Mouse (Mus musculus): ENCODE measurements around the gene Ptpn7. TPM values are rescaled to one million over a fixed set of nuclear protein-coding genes. Genes with fewer than 3 reads are reported as not detected.

Gene Ptpn7
- polyA plus RNA-seq, 1 experiment from 2014 or later, result 25.1 TPM

GRCm38 (mm10) chr1:135156300-135156699 is 23.8 kb downstream of the Ptpn7 start:
- WGBS (ENCODE audit: missing documents), result 85% methylated on average over 6 of the region's 6 CpGs
- H3K36me3 ChIP-seq (ENCODE audit: inconsistent target), result peaks cover 34% of the 10 kb centered on the region
- H3K4me3 ChIP-seq (ENCODE audit: inconsistent target), result no peak overlapping the region
- H3K27ac ChIP-seq, result no peak overlapping the region
- H3K79me2 ChIP-seq (ENCODE audit: inconsistent target), result peaks cover 35% of the 10 kb centered on the region

- Histone ChIP-seq H3K27ac (no peak overlapping the region), H3K4me3 (ENCODE audit: inconsistent target) (no peak overlapping the region)
- WGBS (ENCODE audit: missing documents), result 94% methylated on average over 5 of the region's 5 CpGs
Measured at GRCm38 (mm10) chr1:135158633-135159032, 26.1 kb downstream of the Ptpn7 start.

GRCm38 (mm10) chr1:135159074-135159473 is 26.6 kb downstream of the Ptpn7 start:
- Histone ChIP-seq H3K79me2 (ENCODE audit: inconsistent target) (peaks cover 7% of the 10 kb centered on the region), H3K36me3 (ENCODE audit: inconsistent target) (peaks cover 16% of the 10 kb centered on the region), H3K27ac (no peak overlapping the region), H3K4me3 (ENCODE audit: inconsistent target) (no peak overlapping the region)
- WGBS (ENCODE audit: missing documents), result 92% methylated on average over 6 of the region's 7 CpGs

More at GRCm38 (mm10) chr1:135158633-135159032, 26.1 kb downstream of the Ptpn7 start:
- peaks cover 11% of the 10 kb centered on the region for H3K79me2 ChIP-seq (ENCODE audit: inconsistent target)
- peaks cover 20% of the 10 kb centered on the region for H3K36me3 ChIP-seq (ENCODE audit: inconsistent target)

- WGBS (ENCODE audit: missing documents), result 92% methylated on average over 11 of the region's 11 CpGs
- H3K27ac ChIP-seq, result no peak overlapping the region
- peaks cover 16% of the 10 kb centered on the region for H3K36me3 ChIP-seq (ENCODE audit: inconsistent target)
- H3K4me3 ChIP-seq (ENCODE audit: inconsistent target), result no peak overlapping the region
- H3K79me2 ChIP-seq (ENCODE audit: inconsistent target), result peaks cover 1% of the 10 kb centered on the region; the same call in 1 of the 2 replicates
Measured at GRCm38 (mm10) chr1:135159556-135160123, 27.1 kb downstream of the Ptpn7 start.

GRCm38 (mm10) chr1:135160411-135161050 is 28.0 kb downstream of the Ptpn7 start:
- Histone ChIP-seq H3K79me2 (ENCODE audit: inconsistent target) (no peaks in the 10 kb centered on the region), H3K27ac (no peak overlapping the region), H3K36me3 (ENCODE audit: inconsistent target) (peaks cover 10% of the 10 kb centered on the region; the same call in 1 of the 2 replicates), H3K4me3 (ENCODE audit: inconsistent target) (no peak overlapping the region)
- WGBS (ENCODE audit: missing documents), result 93% methylated on average over 12 of the region's 13 CpGs

- no peak overlapping the region for H3K27ac ChIP-seq
- no peak overlapping the region for H3K4me3 ChIP-seq (ENCODE audit: inconsistent target)
- WGBS (ENCODE audit: missing documents), result 86% methylated on average over 6 of the region's 6 CpGs
- H3K36me3 ChIP-seq (ENCODE audit: inconsistent target), result no peaks in the 10 kb centered on the region
- H3K79me2 ChIP-seq (ENCODE audit: inconsistent target), result no peaks in the 10 kb centered on the region
Measured at GRCm38 (mm10) chr1:135162720-135163119, 30.2 kb downstream of the Ptpn7 start.

GRCm38 (mm10) chr1:135167435-135167834 is 34.9 kb downstream of the Ptpn7 start, which contains the start of gene Gpr37l1:
Gene Gpr37l1 (minus strand): TSS chr1:135167681.
- Histone ChIP-seq H3K36me3 (ENCODE audit: inconsistent target) (no peaks in the 10 kb centered on the region), H3K79me2 (ENCODE audit: inconsistent target) (no peaks in the 10 kb centered on the region), H3K4me3 (ENCODE audit: inconsistent target) (no peak within 1 kb of the TSS), H3K27ac (no peak within 1 kb of the TSS)
- WGBS (ENCODE audit: missing documents), result 62% methylated on average over 10 of the region's 11 CpGs

GRCm38 (mm10) chr1:135168453-135169200 is 36.1 kb downstream of the Ptpn7 start:
- Histone ChIP-seq H3K36me3 (ENCODE audit: inconsistent target) (no peaks in the 10 kb centered on the region), H3K79me2 (ENCODE audit: inconsistent target) (no peaks in the 10 kb centered on the region), H3K27ac (no peak overlapping the region), H3K4me3 (ENCODE audit: inconsistent target) (no peak overlapping the region)
- 86% methylated on average over 9 of the region's 10 CpGs for WGBS (ENCODE audit: missing documents)

- WGBS (ENCODE audit: missing documents), result 67% methylated on average over 12 of the region's 12 CpGs
- Histone ChIP-seq H3K27ac (no peak overlapping the region), H3K4me3 (ENCODE audit: inconsistent target) (no peak overlapping the region), H3K79me2 (ENCODE audit: inconsistent target) (no peaks in the 10 kb centered on the region), H3K36me3 (ENCODE audit: inconsistent target) (no peaks in the 10 kb centered on the region)
Measured at GRCm38 (mm10) chr1:135169556-135170224, 37.2 kb downstream of the Ptpn7 start.

- Histone ChIP-seq H3K27ac (no peak overlapping the region), H3K4me3 (ENCODE audit: inconsistent target) (no peak overlapping the region), H3K79me2 (ENCODE audit: inconsistent target) (no peaks in the 10 kb centered on the region), H3K36me3 (ENCODE audit: inconsistent target) (no peaks in the 10 kb centered on the region)
- WGBS (ENCODE audit: missing documents), result 72% methylated on average over 9 of the region's 10 CpGs
Measured at GRCm38 (mm10) chr1:135170299-135170698, 37.8 kb downstream of the Ptpn7 start.

- 88% methylated on average over 7 of the region's 7 CpGs for WGBS (ENCODE audit: missing documents)
- no peak overlapping the region for H3K27ac ChIP-seq
Measured at GRCm38 (mm10) chr1:135171202-135171601, 38.7 kb downstream of the Ptpn7 start.

GRCm38 (mm10) chr1:135171984-135172383 is 39.5 kb downstream of the Ptpn7 start:
- Histone ChIP-seq H3K36me3 (ENCODE audit: inconsistent target) (no peaks in the 10 kb centered on the region), H3K79me2 (ENCODE audit: inconsistent target) (no peaks in the 10 kb centered on the region), H3K4me3 (ENCODE audit: inconsistent target) (no peak overlapping the region), H3K27ac (no peak overlapping the region)
- 64% methylated on average over 6 of the region's 6 CpGs for WGBS (ENCODE audit: missing documents)

More at GRCm38 (mm10) chr1:135171202-135171601, 38.7 kb downstream of the Ptpn7 start:
- Histone ChIP-seq H3K4me3 (ENCODE audit: inconsistent target) (no peak overlapping the region), H3K79me2 (ENCODE audit: inconsistent target) (no peaks in the 10 kb centered on the region), H3K36me3 (ENCODE audit: inconsistent target) (no peaks in the 10 kb centered on the region)

- no peaks in the 10 kb centered on the region for H3K36me3 ChIP-seq (ENCODE audit: inconsistent target)
- 90% methylated on average over 6 of the region's 6 CpGs for WGBS (ENCODE audit: missing documents)
- no peaks in the 10 kb centered on the region for H3K79me2 ChIP-seq (ENCODE audit: inconsistent target)
- no peak overlapping the region for H3K4me3 ChIP-seq (ENCODE audit: inconsistent target)
- H3K27ac ChIP-seq, result no peak overlapping the region
Measured at GRCm38 (mm10) chr1:135173311-135173710, 40.8 kb downstream of the Ptpn7 start.

GRCm38 (mm10) chr1:135175176-135175575 is 42.7 kb downstream of the Ptpn7 start:
- WGBS (ENCODE audit: missing documents), result 81% methylated on average over 3 of the region's 3 CpGs
- H3K79me2 ChIP-seq (ENCODE audit: inconsistent target), result no peaks in the 10 kb centered on the region
- no peak overlapping the region for H3K4me3 ChIP-seq (ENCODE audit: inconsistent target)

More at GRCm38 (mm10) chr1:135175176-135175575, 42.7 kb downstream of the Ptpn7 start:
- Histone ChIP-seq H3K36me3 (ENCODE audit: inconsistent target) (no peaks in the 10 kb centered on the region), H3K27ac (no peak overlapping the region)

Measured in macrophage (primary cell).